Mouse (Mus musculus) v-Abl transformed pro-B cells (cell line): Measurements from ENCODE around the gene Chka.

Experiments
- in situ Hi-C, 2 experiments: fragments of 400-800 bp; cut with MboI; formaldehyde crosslinking; loops; one replicate each; pipeline ENCODE4 v1.15.1; 2025; ENCODE audit not compliant: unreplicated experiment in 2 of 2

Gene Chka

GRCm38 (mm10) chr19:3845803-3846406 lies 5.7 kb upstream of the Chka start:
- in situ Hi-C loops = no loop called here

- in situ Hi-C loops = no loop called here
These were observed 4.6 kb upstream of the Chka start for GRCm38 (mm10) chr19:3846676-3847604.

- in situ Hi-C loops = no loop called here
These were observed 3.9 kb upstream of the Chka start for GRCm38 (mm10) chr19:3847711-3848110.

GRCm38 (mm10) chr19:3848207-3848808 lies 3.3 kb upstream of the Chka start:
- in situ Hi-C loops = no loop called here

- in situ Hi-C loops = no loop called here
These were observed 2.3 kb upstream of the Chka start for GRCm38 (mm10) chr19:3849251-3849650.

- in situ Hi-C loops = no loop called here
These were observed 1.5 kb upstream of the Chka start for GRCm38 (mm10) chr19:3850076-3850475.

- in situ Hi-C loops = no loop called here
These were observed 615 bp upstream of the Chka start for GRCm38 (mm10) chr19:3850847-3851469.

GRCm38 (mm10) chr19:3851979-3852681 lies 557 bp downstream of the Chka start:
- in situ Hi-C loops = no loop called here

- in situ Hi-C loops = no loop called here
These were observed 1.5 kb downstream of the Chka start for GRCm38 (mm10) chr19:3853121-3853520.

- in situ Hi-C loops = no loop called here
These were observed 2.3 kb downstream of the Chka start for GRCm38 (mm10) chr19:3853891-3854290.

- in situ Hi-C loops = no loop called here
These were observed 3.5 kb downstream of the Chka start for GRCm38 (mm10) chr19:3855091-3855490.

GRCm38 (mm10) chr19:3855601-3856000 lies 4.0 kb downstream of the Chka start:
- in situ Hi-C loops = no loop called here

- in situ Hi-C loops = no loop called here
These were observed 5.6 kb downstream of the Chka start for GRCm38 (mm10) chr19:3857220-3857619.

- in situ Hi-C loops = no loop called here
These were observed 11.1 kb downstream of the Chka start for GRCm38 (mm10) chr19:3862713-3863112.

- in situ Hi-C loops = no loop called here
These were observed 13.4 kb downstream of the Chka start for GRCm38 (mm10) chr19:3864960-3865359.

GRCm38 (mm10) chr19:3868290-3868689 lies 16.7 kb downstream of the Chka start:
- in situ Hi-C loops = no loop called here

- in situ Hi-C loops = no loop called here
These were observed 19.9 kb downstream of the Chka start for GRCm38 (mm10) chr19:3871468-3871867.

GRCm38 (mm10) chr19:3872373-3872772 lies 20.8 kb downstream of the Chka start:
- in situ Hi-C loops = no loop called here

GRCm38 (mm10) chr19:3875045-3875444 lies 23.5 kb downstream of the Chka start:
- in situ Hi-C loops = no loop called here

- in situ Hi-C loops = no loop called here
These were observed 28.7 kb downstream of the Chka start for GRCm38 (mm10) chr19:3880054-3880848.
